Mouse (Mus musculus): ENCODE data around the gene March6. TPM values are rescaled to one million over a fixed set of nuclear protein-coding genes. Genes with fewer than 3 reads are reported as not detected.

March6 gene
- polyA plus RNA-seq (2012; ENCODE audit: low replicate concordance): 94.6 and 132 TPM in 2 replicates

DNA sequence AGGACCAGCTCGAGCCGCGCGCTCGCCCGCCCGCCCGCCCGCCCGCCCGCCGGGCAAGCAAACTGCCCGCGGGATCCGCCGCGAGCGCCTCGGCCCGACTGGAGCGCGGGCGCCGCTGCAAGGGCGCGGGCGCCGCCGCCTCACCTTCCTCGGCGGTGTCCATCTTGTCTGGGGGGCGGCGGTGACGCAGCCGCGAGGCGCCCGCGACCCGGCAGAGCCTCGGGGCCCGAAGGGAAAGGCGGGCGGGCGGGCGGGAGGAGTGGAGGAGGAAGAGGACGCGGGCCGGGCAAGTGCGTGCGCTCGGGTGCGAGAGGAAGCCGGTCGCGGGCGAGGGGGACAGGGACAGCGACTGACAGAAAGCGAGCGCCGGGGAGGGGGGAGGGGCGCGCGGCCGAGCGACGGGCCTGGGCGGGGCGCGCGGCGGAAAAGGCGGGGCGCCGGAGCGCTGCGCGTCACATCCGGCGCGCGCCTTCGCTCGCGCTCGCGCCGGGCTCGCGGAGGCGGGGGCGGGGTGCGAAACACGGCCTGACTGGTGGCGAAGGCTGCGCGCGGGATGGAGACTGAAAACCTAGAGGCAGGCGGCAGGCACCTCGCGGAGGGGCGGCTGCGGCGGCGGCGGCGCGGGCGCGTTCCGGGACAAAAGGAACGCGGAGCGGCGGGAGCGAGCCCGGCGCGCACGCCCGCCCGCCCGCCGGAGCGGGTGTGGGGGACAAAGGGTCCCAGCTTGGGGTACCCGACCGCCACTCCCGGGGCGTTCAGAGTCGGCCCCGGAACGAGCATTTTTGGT lies at the start of gene March6:
Gene March6 (minus strand): TSS at position 395 of the 787 bp plus-strand sequence.

DNA sequence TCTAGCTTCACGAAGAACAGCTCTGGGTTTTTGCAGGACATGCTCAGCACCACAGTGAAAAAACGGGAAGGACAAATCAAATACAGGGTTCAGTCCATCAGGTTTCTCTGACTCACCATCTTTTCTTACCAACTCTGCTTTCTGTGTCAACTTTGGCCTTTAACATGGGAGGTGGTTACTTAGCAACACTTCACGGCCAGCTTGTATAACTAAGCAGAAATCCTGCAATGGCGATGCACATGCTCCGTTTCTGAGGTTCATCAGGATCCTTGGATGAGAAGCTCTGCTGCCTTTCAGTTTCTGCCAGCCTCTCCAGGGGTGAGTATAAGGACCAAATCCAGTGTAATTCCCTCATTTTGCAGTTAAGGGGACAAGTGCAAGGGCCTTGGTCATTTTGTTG lies 34.3 kb upstream of the March6 start, which contains the start of gene Cmbl:
Gene Cmbl (plus strand): TSS at position 206 of the 400 bp plus-strand sequence.

DNA sequence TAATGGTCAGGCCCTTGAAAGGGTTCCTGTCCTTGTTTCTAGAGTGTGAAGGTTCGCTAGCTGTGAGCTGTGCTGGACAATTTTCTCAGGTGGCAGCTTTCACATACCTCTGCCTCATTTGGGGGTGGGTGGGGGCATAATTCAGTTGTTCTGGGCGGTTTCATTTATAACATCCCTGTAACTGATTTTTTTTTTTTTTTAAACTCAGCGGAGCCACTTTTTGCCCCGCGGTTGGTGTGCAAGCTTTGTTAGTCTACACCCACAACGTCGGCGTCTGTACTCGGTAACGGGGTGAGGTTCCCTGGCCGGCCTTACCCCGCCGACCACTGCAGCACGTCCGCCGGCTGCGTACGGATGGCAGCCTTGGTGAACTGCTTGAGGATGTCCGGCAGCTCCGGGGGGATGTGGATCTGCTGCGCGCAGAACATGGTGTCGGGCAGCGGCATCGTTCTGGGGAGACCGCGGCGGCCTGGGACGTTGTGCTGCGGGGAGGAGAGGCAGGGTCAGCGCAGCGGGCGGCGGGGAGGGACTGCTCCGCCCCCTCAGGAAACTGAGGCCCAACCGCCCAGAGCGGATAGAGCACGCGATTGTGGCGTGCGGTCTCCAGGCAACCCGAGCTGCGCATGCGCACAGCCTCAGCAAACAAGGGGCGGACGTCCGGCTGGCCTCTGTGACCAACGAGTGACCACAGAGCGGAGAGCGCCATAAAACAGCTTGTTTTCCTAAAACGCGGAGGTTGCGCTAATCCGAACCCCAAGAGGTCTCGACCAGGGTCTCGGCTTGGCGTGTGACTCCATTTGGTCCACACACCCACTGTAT lies 77.5 kb downstream of the March6 start, which contains the start of gene Ropn1l:
Gene Ropn1l (minus strand): TSS at position 640 of the 819 bp plus-strand sequence.

Other genes starting within 250 kb of the March6 start
- gene Ankrd33b, start 163.3 kb downstream of the March6 start, polyA plus RNA-seq (2012; ENCODE audit: low replicate concordance): 0.75 and 2.6 TPM in 2 replicates
- gene Ropn1l, start 77.3 kb downstream of the March6 start, polyA plus RNA-seq (2012; ENCODE audit: low replicate concordance): 1.3 TPM in 2 replicates
- 0.50 TPM in 1 of 2 replicates, not detected in the other for gene Cmbl, start 34.3 kb upstream of the March6 start, polyA plus RNA-seq (2012; ENCODE audit: low replicate concordance)
- gene Cct5, start 70.8 kb upstream of the March6 start, polyA plus RNA-seq (2012; ENCODE audit: low replicate concordance): 16.6 and 61.7 TPM in 2 replicates
- gene Fam173b, start 70.8 kb upstream of the March6 start, polyA plus RNA-seq (2012; ENCODE audit: low replicate concordance): 1.3 and 1.6 TPM in 2 replicates

All from leukemia stem cell, adult 10-12 weeks (primary cell).